Mouse (Mus musculus): ENCODE measurements at regions not wholly inside any gene's neighbourhood (a gene's known extent, or its start where the extent isn't known, plus 50 kb on each side); places are given as distances from the start of the nearest gene placed in this dataset.
"Not testable (repeated sequence)": the region's sequence is repeated elsewhere in the genome, so short reads cannot be mapped to it uniquely, and the experiment has no call there.

DNA sequence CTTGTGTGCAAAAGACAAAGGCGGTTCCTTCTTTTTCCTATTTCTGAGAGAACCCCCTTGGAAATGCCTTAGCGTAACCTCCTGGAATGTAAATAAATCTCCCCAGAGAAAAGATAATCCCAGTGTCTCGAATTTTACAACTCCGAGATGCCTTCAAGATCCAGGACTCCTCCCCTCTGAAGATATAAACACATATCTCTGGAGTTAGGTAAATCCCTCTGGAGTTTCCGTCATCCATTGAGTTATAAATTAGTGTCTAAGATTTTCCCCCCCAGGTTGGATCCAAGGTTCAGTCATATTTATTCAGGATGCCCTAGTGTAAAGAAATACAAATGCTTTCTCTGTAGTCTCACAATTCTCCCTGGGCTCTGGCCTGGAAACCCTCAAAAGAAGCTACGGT lies 200.3 kb downstream of the Rchy1 start:
- Histone ChIP-seq H3K27me3 (ENCODE audit: control insufficient read depth, insufficient read depth, insufficient read length) (no peaks in the 10 kb centered on the region), H3K4me2 (ENCODE audit: low read depth) (no peak overlapping the region), H3K36me3 (ENCODE audit: control insufficient read depth, insufficient read depth) (no peaks in the 10 kb centered on the region), H3K4me3 (no peak overlapping the region), H3K79me2 (ENCODE audit: control insufficient read depth, insufficient read depth) (no peaks in the 10 kb centered on the region), H3ac (ENCODE audit: control insufficient read depth, insufficient read length) (no peak overlapping the region)
- TF ChIP-seq SRF (IDR thresholded peaks at IDR 0.05; ENCODE audit: control insufficient read depth, insufficient read length, low read depth) = no peak
- no peak for TF ChIP-seq MYOD1 (IDR thresholded peaks at IDR 0.05; ENCODE audit: control insufficient read depth in 1 of 3, insufficient read length in 2 of 3, low read depth in 2 of 3)
- TF ChIP-seq MYOG (IDR thresholded peaks at IDR 0.05; ENCODE audit: control insufficient read depth in 1 of 3, insufficient read depth in 1 of 3, insufficient read length in 2 of 3, low read depth in 2 of 3) = no peak
- TF ChIP-seq POLR2AphosphoS2 (IDR thresholded peaks at IDR 0.05; ENCODE audit: insufficient read length, low read depth) = no peak
- TF ChIP-seq USF1 (IDR thresholded peaks at IDR 0.05; ENCODE audit: low read depth) = no peak
- TF ChIP-seq CEBPB (IDR thresholded peaks at IDR 0.05; ENCODE audit: insufficient read depth, poor library complexity, severe bottlenecking) = no peak
- no peak for TF ChIP-seq MAX (IDR thresholded peaks at IDR 0.05; ENCODE audit: low read depth)
- no peak for TF ChIP-seq REST (IDR thresholded peaks at IDR 0.05; ENCODE audit: insufficient read depth, insufficient read length)
- no peak for TF ChIP-seq POLR2A (IDR thresholded peaks at IDR 0.05; ENCODE audit: insufficient read length, low read depth)
- no peak for TF ChIP-seq TCF3 (IDR thresholded peaks at IDR 0.05; ENCODE audit: insufficient read length, low read depth)
- TF ChIP-seq TCF12 (IDR thresholded peaks at IDR 0.05; ENCODE audit: insufficient read depth, poor library complexity, severe bottlenecking) = no peak
- TF ChIP-seq E2F4 (IDR thresholded peaks at IDR 0.05; ENCODE audit: insufficient read depth) = no peak

DNA sequence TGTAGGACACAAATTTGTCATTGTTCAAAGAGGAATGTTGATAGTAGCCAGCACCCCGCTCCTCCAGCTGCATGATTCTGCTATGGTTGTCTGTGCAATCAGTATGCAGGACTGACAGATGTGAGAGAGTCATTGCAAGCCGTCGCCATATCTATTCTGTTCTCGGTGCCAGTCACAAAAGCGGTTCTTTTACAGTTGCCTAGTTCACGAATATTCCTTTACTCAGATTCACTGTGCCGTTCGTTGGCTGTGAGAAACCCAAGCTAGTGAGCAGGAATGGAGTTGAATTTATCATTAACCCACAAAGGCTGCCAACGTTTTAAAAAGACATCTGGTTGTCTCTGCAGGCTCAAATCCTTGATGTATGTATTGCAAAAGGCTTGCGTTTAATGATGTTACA lies 206.9 kb downstream of the Rchy1 start:
- no peaks in the 10 kb centered on the region for H3K27me3 ChIP-seq (ENCODE audit: control insufficient read depth, insufficient read depth, insufficient read length)
- no peak overlapping the region for H3K4me3 ChIP-seq
- no peaks in the 10 kb centered on the region for H3K36me3 ChIP-seq (ENCODE audit: control insufficient read depth, insufficient read depth)
- TF ChIP-seq USF1 (IDR thresholded peaks at IDR 0.05; ENCODE audit: low read depth) (no peak), MYOG (IDR thresholded peaks at IDR 0.05; ENCODE audit: control insufficient read depth in 1 of 3, insufficient read depth in 1 of 3, insufficient read length in 2 of 3, low read depth in 2 of 3) (no peak), POLR2A (IDR thresholded peaks at IDR 0.05; ENCODE audit: insufficient read length, low read depth) (no peak), TCF3 (IDR thresholded peaks at IDR 0.05; ENCODE audit: insufficient read length, low read depth) (no peak), SRF (IDR thresholded peaks at IDR 0.05; ENCODE audit: control insufficient read depth, insufficient read length, low read depth) (no peak), MAX (IDR thresholded peaks at IDR 0.05; ENCODE audit: low read depth) (no peak), REST (IDR thresholded peaks at IDR 0.05; ENCODE audit: insufficient read depth, insufficient read length) (no peak), POLR2AphosphoS2 (IDR thresholded peaks at IDR 0.05; ENCODE audit: insufficient read length, low read depth) (no peak), MYOD1 (IDR thresholded peaks at IDR 0.05; ENCODE audit: control insufficient read depth in 1 of 3, insufficient read length in 2 of 3, low read depth in 2 of 3) (no peak), CEBPB (IDR thresholded peaks at IDR 0.05; ENCODE audit: insufficient read depth, poor library complexity, severe bottlenecking) (no peak), TCF12 (IDR thresholded peaks at IDR 0.05; ENCODE audit: insufficient read depth, poor library complexity, severe bottlenecking) (no peak), E2F4 (IDR thresholded peaks at IDR 0.05; ENCODE audit: insufficient read depth) (no peak)
- H3ac ChIP-seq (ENCODE audit: control insufficient read depth, insufficient read length) = no peak overlapping the region
- no peaks in the 10 kb centered on the region for H3K79me2 ChIP-seq (ENCODE audit: control insufficient read depth, insufficient read depth)
- no peak overlapping the region for H3K4me2 ChIP-seq (ENCODE audit: low read depth)

DNA sequence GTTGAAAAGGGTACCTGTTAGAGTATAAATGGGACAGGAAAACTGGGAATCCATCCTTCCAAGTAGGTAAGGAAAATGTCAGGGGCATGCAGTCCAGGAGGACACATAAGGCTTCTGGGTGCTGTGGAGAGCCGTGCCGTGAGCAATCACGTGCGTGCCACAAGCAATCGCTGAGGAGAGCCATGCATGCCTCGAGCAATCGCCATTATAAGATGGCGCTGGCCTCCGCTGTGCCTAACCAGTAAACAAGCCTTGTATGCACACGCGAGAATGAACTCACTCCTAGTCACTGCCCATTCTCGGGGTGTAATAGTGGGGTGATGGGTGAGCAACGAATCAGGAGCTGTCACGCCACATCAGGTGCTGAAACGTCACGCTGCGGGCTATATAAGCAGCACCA lies 210.0 kb downstream of the Rchy1 start:
- H3K79me2 ChIP-seq (ENCODE audit: control insufficient read depth, insufficient read depth); H3K27me3 ChIP-seq (ENCODE audit: control insufficient read depth, insufficient read depth, insufficient read length); H3K4me2 ChIP-seq (ENCODE audit: low read depth); H3ac ChIP-seq (ENCODE audit: control insufficient read depth, insufficient read length); H3K4me3 ChIP-seq; H3K36me3 ChIP-seq (ENCODE audit: control insufficient read depth, insufficient read depth): not testable (repeated sequence)

- no peak overlapping the region for H3K4me2 ChIP-seq (ENCODE audit: low read depth)
- H3K27me3 ChIP-seq (ENCODE audit: control insufficient read depth, insufficient read depth, insufficient read length) = no peaks in the 10 kb centered on the region
- H3ac ChIP-seq (ENCODE audit: control insufficient read depth, insufficient read length) = no peak overlapping the region
- no peaks in the 10 kb centered on the region for H3K36me3 ChIP-seq (ENCODE audit: control insufficient read depth, insufficient read depth)
- H3K4me3 ChIP-seq = no peak overlapping the region
- TF ChIP-seq MYOG (IDR thresholded peaks at IDR 0.05; ENCODE audit: control insufficient read depth in 1 of 3, insufficient read depth in 1 of 3, insufficient read length in 2 of 3, low read depth in 2 of 3) (no peak), POLR2A (IDR thresholded peaks at IDR 0.05; ENCODE audit: insufficient read length, low read depth) (no peak), TCF12 (IDR thresholded peaks at IDR 0.05; ENCODE audit: insufficient read depth, poor library complexity, severe bottlenecking) (no peak), REST (IDR thresholded peaks at IDR 0.05; ENCODE audit: insufficient read depth, insufficient read length) (no peak), SRF (IDR thresholded peaks at IDR 0.05; ENCODE audit: control insufficient read depth, insufficient read length, low read depth) (no peak), MAX (IDR thresholded peaks at IDR 0.05; ENCODE audit: low read depth) (no peak)
- H3K79me2 ChIP-seq (ENCODE audit: control insufficient read depth, insufficient read depth) = no peaks in the 10 kb centered on the region
Measured at GRCm38 (mm10) chr5:91751168-91751567, 211.7 kb downstream of the Rchy1 start.

DNA sequence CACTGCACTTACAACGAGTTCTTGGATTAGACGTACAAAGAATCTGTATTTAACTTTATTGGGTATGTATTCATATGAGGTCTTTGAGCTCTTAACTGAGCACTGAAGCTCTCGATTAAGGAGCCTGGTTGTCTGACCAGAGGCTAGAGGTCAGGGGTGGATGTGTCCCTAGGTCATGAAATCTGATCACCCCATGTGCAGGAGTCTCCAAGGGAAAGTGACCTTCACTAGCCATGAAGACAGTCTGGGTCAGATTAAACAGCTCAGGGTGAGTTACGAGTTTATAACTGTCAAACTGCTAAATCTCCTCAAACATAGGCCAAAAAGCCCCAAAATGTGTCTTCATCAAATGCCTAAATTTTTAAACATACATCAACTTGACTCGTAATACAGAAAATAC lies 216.8 kb downstream of the Rchy1 start:
- H3ac ChIP-seq (ENCODE audit: control insufficient read depth, insufficient read length) = no peak overlapping the region
- no peak overlapping the region for H3K4me2 ChIP-seq (ENCODE audit: low read depth)
- no peaks in the 10 kb centered on the region for H3K27me3 ChIP-seq (ENCODE audit: control insufficient read depth, insufficient read depth, insufficient read length)
- no peak for TF ChIP-seq MYOD1 (IDR thresholded peaks at IDR 0.05; ENCODE audit: control insufficient read depth in 1 of 3, insufficient read length in 2 of 3, low read depth in 2 of 3)
- TF ChIP-seq REST (IDR thresholded peaks at IDR 0.05; ENCODE audit: insufficient read depth, insufficient read length) = no peak
- TF ChIP-seq E2F4 (IDR thresholded peaks at IDR 0.05; ENCODE audit: insufficient read depth) = no peak
- no peak for TF ChIP-seq POLR2AphosphoS2 (IDR thresholded peaks at IDR 0.05; ENCODE audit: insufficient read length, low read depth)
- no peak for TF ChIP-seq POLR2A (IDR thresholded peaks at IDR 0.05; ENCODE audit: insufficient read length, low read depth)
- no peak for TF ChIP-seq MYOG (IDR thresholded peaks at IDR 0.05; ENCODE audit: control insufficient read depth in 1 of 3, insufficient read depth in 1 of 3, insufficient read length in 2 of 3, low read depth in 2 of 3)
- TF ChIP-seq SRF (IDR thresholded peaks at IDR 0.05; ENCODE audit: control insufficient read depth, insufficient read length, low read depth) = no peak
- no peak for TF ChIP-seq TCF3 (IDR thresholded peaks at IDR 0.05; ENCODE audit: insufficient read length, low read depth)
- no peak for TF ChIP-seq TCF12 (IDR thresholded peaks at IDR 0.05; ENCODE audit: insufficient read depth, poor library complexity, severe bottlenecking)
- TF ChIP-seq CEBPB (IDR thresholded peaks at IDR 0.05; ENCODE audit: insufficient read depth, poor library complexity, severe bottlenecking) = no peak
- no peak for TF ChIP-seq MAX (IDR thresholded peaks at IDR 0.05; ENCODE audit: low read depth)
- TF ChIP-seq USF1 (IDR thresholded peaks at IDR 0.05; ENCODE audit: low read depth) = no peak
- H3K79me2 ChIP-seq (ENCODE audit: control insufficient read depth, insufficient read depth) = no peaks in the 10 kb centered on the region
- no peaks in the 10 kb centered on the region for H3K36me3 ChIP-seq (ENCODE audit: control insufficient read depth, insufficient read depth)
- H3K4me3 ChIP-seq = no peak overlapping the region
